Mouse (Mus musculus) kidney, embryonic 14.5 days (tissue): Measurements from ENCODE around the gene Slc5a11. TPM values are rescaled to one million over a fixed set of nuclear protein-coding genes. Genes with fewer than 3 reads are reported as not detected.

ENCODE experiments used
- ATAC-seq: fragments of 200-750 bp; cut with Nextera tagmentation; 2 replicates; pipeline ENCODE4 v1.8.0; 2017; ENCODE audit warnings: moderate number of reproducible peaks, mild to moderate bottlenecking, moderate TSS enrichment, moderate library complexity; ENCODE audit not compliant: low FRiP score, low TSS enrichment
- H3K27ac ChIP-seq: fragments of 300-500 bp; sonication (generic); 2 replicates; pipeline ENCODE4 v1.5.1; 2014; ENCODE audit warnings: low read depth, mild to moderate bottlenecking, low read length, moderate library complexity, mixed read lengths
- H3K27me3 ChIP-seq: fragments of 300-500 bp; sonication (generic); 2 replicates; pipeline ENCODE4 v1.6.1; 2014; ENCODE audit warnings: mild to moderate bottlenecking, low read length; ENCODE audit not compliant: control insufficient read depth, insufficient read depth
- H3K36me3 ChIP-seq: fragments of 300-500 bp; sonication (generic); 2 replicates; pipeline ENCODE4 v1.6.1; 2014; ENCODE audit warnings: low read length, mixed read lengths; ENCODE audit not compliant: control insufficient read depth, insufficient read depth
- H3K4me1 ChIP-seq: fragments of 300-500 bp; sonication (generic); 2 replicates; pipeline ENCODE4 v1.6.1; 2014; ENCODE audit warnings: low read length, mixed read lengths; ENCODE audit not compliant: control insufficient read depth, insufficient read depth
- H3K4me2 ChIP-seq: fragments of 300-500 bp; sonication (generic); replicated peaks from 2 replicates; pipeline ENCODE4 v1.6.1; 2014; ENCODE audit warnings: low read depth, mild to moderate bottlenecking, low read length
- H3K4me3 ChIP-seq: fragments of 300-500 bp; sonication (generic); 2 replicates; pipeline ENCODE4 v1.5.1; 2014; ENCODE audit warnings: mild to moderate bottlenecking, low read length
- H3K9ac ChIP-seq: fragments of 300-500 bp; sonication (generic); 2 replicates; pipeline ENCODE4 v1.6.1; 2014; ENCODE audit warnings: low read depth, mild to moderate bottlenecking, low read length, moderate library complexity
- H3K9me3 ChIP-seq: fragments of 300-500 bp; sonication (generic); 2 replicates; pipeline ENCODE4 v1.6.1; 2016; ENCODE audit warnings: low read length; ENCODE audit not compliant: control insufficient read depth
- WGBS: fragments of 180-500 bp; shearing (Covaris S2); extraction: QIAGEN DNeasy Blood & Tissue Kit; methylation state at CpG from one replicate; pipeline ENCODE4 v1.1.7; 2014; 5-methylcytosine and 5-hydroxymethylcytosine counted together
- polyA plus RNA-seq: library from polyadenylated mRNA; unstranded; fragments of >200 nt; fragmentation: Nextera tagmentation; extraction: Ambion mirVana; gene quantifications from 2 replicates; pipeline ENCODE4 v1.2.1, GENCODE M21; 2014

Gene Slc5a11
- polyA plus RNA-seq, result 0.49 and 1.9 TPM in 2 replicates

- peak within 1 kb of the TSS; percentile 47 for H3K27ac ChIP-seq
- peaks cover 6% of the 10 kb centered on the region for H3K4me1 ChIP-seq
- H3K4me2 ChIP-seq, result no peak within 1 kb of the TSS
These were observed at the start of gene Slc5a11 for GRCm38 (mm10) chr7:123214365-123215075. Gene Slc5a11 (plus strand): TSS chr7:123214780.

DNA sequence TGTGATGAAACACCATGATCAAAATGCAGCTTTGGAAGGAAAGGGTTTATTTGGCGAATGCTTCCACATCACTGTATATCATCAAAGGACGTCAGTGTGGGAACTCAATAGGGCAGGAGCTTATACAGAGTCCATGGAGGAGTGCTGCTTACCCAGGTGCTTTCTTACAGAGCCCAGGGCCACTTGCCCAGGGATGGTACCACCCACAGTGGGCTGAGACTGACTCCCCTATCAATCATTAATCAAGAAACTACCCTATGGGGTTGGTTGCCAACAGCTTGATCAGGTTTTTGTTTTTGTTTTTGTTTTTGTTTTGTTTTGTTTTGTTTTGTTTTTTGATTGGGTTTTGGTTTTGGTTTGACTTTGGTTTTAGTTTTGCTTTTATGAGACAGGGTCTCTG is 47.1 kb upstream of the Slc5a11 start:
- Histone ChIP-seq H3K4me1 (no peaks in the 10 kb centered on the region), H3K9ac (no peak overlapping the region), H3K36me3 (peaks cover 92% of the 10 kb centered on the region)

More at GRCm38 (mm10) chr7:123214365-123215075, at the start of gene Slc5a11:
- H3K9ac ChIP-seq, result no peak within 1 kb of the TSS; the same call in 1 of the 2 replicates
- 25% methylated on average over 8 of the region's 8 CpGs for WGBS
- no peaks in the 10 kb centered on the region for H3K27me3 ChIP-seq
- H3K4me3 ChIP-seq, result no peak within 1 kb of the TSS
- peak; percentile 79 for ATAC-seq
- no peaks in the 10 kb centered on the region for H3K9me3 ChIP-seq
- no peaks in the 10 kb centered on the region for H3K36me3 ChIP-seq

GRCm38 (mm10) chr7:123169618-123170017 is 45.0 kb upstream of the Slc5a11 start:
- H3K9me3 ChIP-seq, result no peaks in the 10 kb centered on the region
- no peak overlapping the region for H3K4me3 ChIP-seq
- peaks cover 91% of the 10 kb centered on the region for H3K36me3 ChIP-seq
- ATAC-seq, result no peak
- no peak overlapping the region for H3K9ac ChIP-seq
- no peaks in the 10 kb centered on the region for H3K4me1 ChIP-seq
- H3K27me3 ChIP-seq, result no peaks in the 10 kb centered on the region
- 93% methylated on average over 2 of the region's 2 CpGs for WGBS
- no peak overlapping the region for H3K27ac ChIP-seq
- H3K4me2 ChIP-seq, result no peak overlapping the region

More for the DNA sequence above, 47.1 kb upstream of the Slc5a11 start:
- H3K27ac ChIP-seq, result no peak overlapping the region
- whole genome bisulfite sequencing, result 84% methylated on average over 2 of the region's 2 CpGs
- no peak overlapping the region for H3K4me3 ChIP-seq
- ATAC-seq, result no peak
- H3K27me3 ChIP-seq, result no peaks in the 10 kb centered on the region
- H3K4me2 ChIP-seq, result no peak overlapping the region
- no peaks in the 10 kb centered on the region for H3K9me3 ChIP-seq

- 86% methylated on average over 5 of the region's 5 CpGs for WGBS
- H3K4me3 ChIP-seq, result no peak overlapping the region
- ATAC-seq, result no peak
- no peak overlapping the region for H3K27ac ChIP-seq
- peaks cover 92% of the 10 kb centered on the region for H3K36me3 ChIP-seq
- no peaks in the 10 kb centered on the region for H3K9me3 ChIP-seq
- H3K4me1 ChIP-seq, result no peaks in the 10 kb centered on the region
- H3K4me2 ChIP-seq, result no peak overlapping the region
- no peaks in the 10 kb centered on the region for H3K27me3 ChIP-seq
- H3K9ac ChIP-seq, result no peak overlapping the region
These were observed 42.5 kb upstream of the Slc5a11 start for GRCm38 (mm10) chr7:123172101-123172500.

DNA sequence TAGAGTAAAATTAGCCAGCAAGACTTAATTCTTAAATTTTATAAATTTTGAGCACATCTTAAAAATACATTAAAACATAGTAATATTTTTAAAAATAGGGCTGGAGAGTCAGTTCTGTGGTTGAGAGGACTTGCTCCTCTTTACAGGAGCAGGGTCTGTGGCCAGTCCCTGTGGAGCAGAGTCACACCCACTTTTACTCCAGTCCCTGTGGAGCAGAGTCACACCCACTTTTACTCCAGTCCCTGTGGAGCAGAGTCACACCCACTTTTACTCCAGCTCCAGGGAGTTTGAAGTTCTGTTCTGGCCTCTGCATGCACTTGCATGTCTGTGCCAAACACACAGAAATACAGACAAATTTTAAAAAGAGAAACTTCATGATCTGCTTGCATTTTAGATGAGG is 37.4 kb upstream of the Slc5a11 start:
- H3K9ac ChIP-seq, result no peak overlapping the region
- peaks cover 90% of the 10 kb centered on the region for H3K36me3 ChIP-seq
- H3K4me3 ChIP-seq, result no peak overlapping the region
- H3K4me2 ChIP-seq, result no peak overlapping the region
- H3K9me3 ChIP-seq, result no peaks in the 10 kb centered on the region
- H3K27me3 ChIP-seq, result no peaks in the 10 kb centered on the region
- H3K4me1 ChIP-seq, result no peaks in the 10 kb centered on the region
- H3K27ac ChIP-seq, result no peak overlapping the region
- ATAC-seq, result no peak

- no peaks in the 10 kb centered on the region for H3K4me1 ChIP-seq
These were observed 32.5 kb upstream of the Slc5a11 start for GRCm38 (mm10) chr7:123181787-123182701.

GRCm38 (mm10) chr7:123184891-123185290 is 29.7 kb upstream of the Slc5a11 start:
- no peaks in the 10 kb centered on the region for H3K9me3 ChIP-seq
- no peak overlapping the region for H3K27ac ChIP-seq
- 63% methylated on average over 1 of the region's 1 CpGs for WGBS
- no peaks in the 10 kb centered on the region for H3K27me3 ChIP-seq
- no peak overlapping the region for H3K9ac ChIP-seq
- no peak overlapping the region for H3K4me3 ChIP-seq
- H3K36me3 ChIP-seq, result peaks cover 95% of the 10 kb centered on the region
- H3K4me1 ChIP-seq, result no peaks in the 10 kb centered on the region
- no peak overlapping the region for H3K4me2 ChIP-seq
- no peak for ATAC-seq

More at GRCm38 (mm10) chr7:123181787-123182701, 32.5 kb upstream of the Slc5a11 start:
- no peak overlapping the region for H3K4me3 ChIP-seq
- H3K9me3 ChIP-seq, result no peaks in the 10 kb centered on the region
- peak; percentile 73 for ATAC-seq
- 64% methylated on average over 20 of the region's 20 CpGs for WGBS
- no peak overlapping the region for H3K4me2 ChIP-seq
- peaks cover 92% of the 10 kb centered on the region for H3K36me3 ChIP-seq
- no peak overlapping the region for H3K9ac ChIP-seq
- H3K27ac ChIP-seq, result no peak overlapping the region
- no peaks in the 10 kb centered on the region for H3K27me3 ChIP-seq

DNA sequence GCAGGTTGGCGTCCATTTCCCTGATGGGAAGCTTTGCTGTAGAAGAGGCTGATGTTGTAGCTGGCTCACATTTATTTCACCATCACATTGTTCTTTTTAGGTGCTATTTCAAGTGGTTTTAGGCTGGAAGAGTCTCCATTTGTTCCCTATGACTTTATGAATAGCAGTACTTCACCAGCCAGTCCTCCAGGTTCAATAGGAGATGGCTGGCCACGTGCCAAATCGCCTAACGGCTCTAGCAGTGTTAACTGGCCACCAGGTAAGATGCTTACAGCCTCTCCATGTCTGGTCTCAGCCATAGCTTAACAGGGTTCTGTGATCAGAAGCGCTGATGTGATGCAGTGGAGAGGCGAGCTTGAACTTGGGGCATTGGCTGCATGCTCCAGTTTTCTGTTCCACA is 28.1 kb upstream of the Slc5a11 start:
- no peak overlapping the region for H3K27ac ChIP-seq
- H3K4me2 ChIP-seq, result no peak overlapping the region
- H3K4me1 ChIP-seq, result no peaks in the 10 kb centered on the region
- no peak overlapping the region for H3K4me3 ChIP-seq
- no peaks in the 10 kb centered on the region for H3K9me3 ChIP-seq
- no peak for ATAC-seq
- no peaks in the 10 kb centered on the region for H3K27me3 ChIP-seq
- no peak overlapping the region for H3K9ac ChIP-seq
- H3K36me3 ChIP-seq, result peaks cover 95% of the 10 kb centered on the region
- WGBS, result 90% methylated on average over 6 of the region's 6 CpGs

DNA sequence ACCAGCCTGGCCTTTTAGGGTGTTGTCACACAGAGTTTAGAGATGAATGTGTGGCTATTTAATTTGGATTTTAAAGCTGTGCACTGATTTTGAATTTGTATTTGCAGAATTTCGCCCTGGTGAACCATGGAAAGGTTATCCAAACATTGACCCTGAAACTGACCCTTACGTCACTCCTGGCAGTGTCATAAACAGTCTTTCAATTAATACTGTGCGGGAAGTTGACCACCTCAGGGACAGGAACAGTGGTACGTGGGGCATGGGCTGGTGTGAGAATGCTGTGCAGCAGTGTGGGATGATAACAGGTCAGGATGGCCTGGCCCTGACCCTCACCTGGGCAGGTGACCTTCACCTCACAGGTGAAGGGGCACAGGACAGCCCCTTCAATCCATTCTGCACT is 27.3 kb upstream of the Slc5a11 start:
- Histone ChIP-seq H3K27ac (no peak overlapping the region), H3K36me3 (peaks cover 95% of the 10 kb centered on the region), H3K4me3 (no peak overlapping the region), H3K9me3 (no peaks in the 10 kb centered on the region), H3K9ac (no peak overlapping the region), H3K4me1 (no peaks in the 10 kb centered on the region), H3K4me2 (no peak overlapping the region), H3K27me3 (no peaks in the 10 kb centered on the region)
- 52% methylated on average over 4 of the region's 4 CpGs for WGBS
- ATAC-seq, result no peak
